Mouse (Mus musculus) midbrain, embryonic 14.5 days (tissue): ENCODE data around the gene Dennd4b. TPM values are rescaled to one million over a fixed set of nuclear protein-coding genes. Genes with fewer than 3 reads are reported as not detected.

Experiments
- ATAC-seq: fragments of 200-750 bp; cut with Nextera tagmentation; 2 replicates; pipeline ENCODE4 v1.8.0; 2017; ENCODE audit warnings: moderate number of reproducible peaks, moderate library complexity; ENCODE audit not compliant: low FRiP score, low TSS enrichment
- DNase-seq: peaks from one replicate; pipeline ENCODE4 v3.0.0-alpha.2; 2015
- H3K27ac ChIP-seq: fragments of 300-500 bp; sonication (generic); replicated peaks from 2 replicates; pipeline ENCODE4 v1.5.1; 2014; ENCODE audit warnings: mild to moderate bottlenecking, low read depth, low read length, moderate library complexity
- H3K27me3 ChIP-seq: fragments of 300-500 bp; sonication (generic); 2 replicates; pipeline ENCODE4 v1.6.1; 2014; ENCODE audit warnings: low read length, control low read depth, mixed read lengths; ENCODE audit not compliant: control insufficient read depth, insufficient read depth
- H3K36me3 ChIP-seq: fragments of 300-500 bp; sonication (generic); 2 replicates; pipeline ENCODE4 v1.6.1; 2014; ENCODE audit warnings: low read length, control low read depth; ENCODE audit not compliant: control insufficient read depth, insufficient read depth
- H3K4me1 ChIP-seq: fragments of 300-500 bp; sonication (generic); 2 replicates; pipeline ENCODE4 v1.6.1; 2014; ENCODE audit warnings: mild to moderate bottlenecking, antibody characterized with exemption, low read length, control low read depth; ENCODE audit not compliant: control insufficient read depth, insufficient read depth
- H3K4me2 ChIP-seq: fragments of 300-500 bp; sonication (generic); 2 replicates; pipeline ENCODE4 v1.6.1; 2014; ENCODE audit warnings: mild to moderate bottlenecking, low read length, moderate library complexity
- H3K4me3 ChIP-seq: fragments of 300-500 bp; sonication (generic); replicated peaks from 2 replicates; pipeline ENCODE4 v1.5.1; 2014; ENCODE audit warnings: low read depth, low read length
- H3K9ac ChIP-seq: fragments of 300-500 bp; sonication (generic); replicated peaks from 2 replicates; pipeline ENCODE4 v1.6.1; 2014; ENCODE audit warnings: mild to moderate bottlenecking, low read length, moderate library complexity
- H3K9me3 ChIP-seq: fragments of 300-500 bp; sonication (generic); 2 replicates; pipeline ENCODE4 v1.6.1; 2016; ENCODE audit warnings: low read length, control low read depth, mixed read lengths; ENCODE audit not compliant: control insufficient read depth
- WGBS: fragments of 180-500 bp; shearing (Covaris S2); extraction: QIAGEN DNeasy Blood & Tissue Kit; methylation state at CpG from one replicate; pipeline ENCODE4 v1.1.7; 2014; 5-methylcytosine and 5-hydroxymethylcytosine counted together
- polyA plus RNA-seq: library from polyadenylated mRNA; unstranded; fragments of >200 nt; fragmentation: Nextera tagmentation; extraction: Ambion mirVana; gene quantifications from 2 replicates; pipeline ENCODE4 v1.2.1, GENCODE M21; 2014

Dennd4b gene
- polyA plus RNA-seq, 1 experiment from 2014 or later, result 7.3 TPM

DNA sequence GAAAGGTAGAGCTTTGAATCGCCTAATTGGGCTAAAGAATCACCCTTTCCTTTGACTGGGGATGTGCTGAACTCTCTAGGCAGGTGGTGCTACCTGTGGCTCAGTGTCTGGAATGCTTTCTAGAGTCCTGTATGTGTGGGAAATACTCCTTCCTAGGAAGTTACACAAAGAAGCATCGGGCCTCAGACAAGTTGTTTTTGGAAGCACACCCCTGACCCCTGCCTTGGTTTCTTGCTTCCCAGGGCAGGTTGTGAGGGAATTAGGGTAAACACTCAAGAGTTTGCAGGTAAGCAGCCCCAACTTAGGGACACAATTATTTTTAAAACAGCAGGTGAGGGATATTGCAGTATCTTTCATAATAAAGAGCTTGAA is 9.8 kb upstream of the Dennd4b start:
- no peak for ATAC-seq
- H3K27ac ChIP-seq, result no peak overlapping the region
- H3K4me2 ChIP-seq, result peak overlapping the region; percentile 64
- peak overlapping the region; percentile 92 for H3K4me3 ChIP-seq
- H3K36me3 ChIP-seq, result peaks cover 45% of the 10 kb centered on the region
- no peaks in the 10 kb centered on the region for H3K9me3 ChIP-seq
- DNase-seq, result no peak
- WGBS, result 29% methylated on average over 2 of the region's 2 CpGs
- H3K27me3 ChIP-seq, result no peaks in the 10 kb centered on the region
- peaks cover 8% of the 10 kb centered on the region for H3K4me1 ChIP-seq
- H3K9ac ChIP-seq, result peak overlapping the region; percentile 90

DNA sequence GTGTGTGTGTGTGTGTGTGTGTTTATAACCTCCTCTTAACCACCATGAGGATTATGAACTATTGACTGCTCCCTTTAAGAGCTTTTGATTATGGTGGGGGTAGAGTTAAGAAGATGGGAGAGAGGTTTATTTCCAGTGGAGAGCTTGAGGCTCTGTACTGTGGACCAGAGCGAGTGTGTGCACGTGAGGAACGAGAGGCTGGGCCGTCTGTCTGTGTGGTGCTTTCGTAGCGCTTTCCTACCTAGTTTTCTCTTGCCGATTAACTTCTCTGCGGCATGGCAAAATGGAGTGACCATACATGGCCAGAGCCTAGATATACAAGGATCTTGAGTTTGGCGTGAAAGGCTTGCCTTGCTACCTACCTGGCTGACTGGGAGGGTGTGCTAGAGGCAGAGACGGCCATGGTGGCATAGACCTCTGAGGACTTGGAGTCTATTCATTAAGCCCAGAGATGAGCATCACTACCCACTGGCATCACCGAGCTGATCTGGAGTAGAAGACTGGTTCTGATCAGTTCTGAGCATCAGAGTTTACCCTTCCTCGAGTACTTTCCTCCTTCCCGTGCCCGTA is 9.1 kb upstream of the Dennd4b start:
- Histone ChIP-seq H3K9me3 (no peaks in the 10 kb centered on the region), H3K9ac (no peak overlapping the region), H3K4me2 (peak overlapping the region; percentile 64), H3K4me3 (no peak overlapping the region; the same call in none of the 2 replicates), H3K4me1 (peaks cover 8% of the 10 kb centered on the region), H3K27me3 (no peaks in the 10 kb centered on the region), H3K36me3 (peaks cover 48% of the 10 kb centered on the region), H3K27ac (no peak overlapping the region)
- 95% methylated on average over 14 of the region's 14 CpGs for WGBS
- ATAC-seq (no peak), DNase-seq (no peak)

DNA sequence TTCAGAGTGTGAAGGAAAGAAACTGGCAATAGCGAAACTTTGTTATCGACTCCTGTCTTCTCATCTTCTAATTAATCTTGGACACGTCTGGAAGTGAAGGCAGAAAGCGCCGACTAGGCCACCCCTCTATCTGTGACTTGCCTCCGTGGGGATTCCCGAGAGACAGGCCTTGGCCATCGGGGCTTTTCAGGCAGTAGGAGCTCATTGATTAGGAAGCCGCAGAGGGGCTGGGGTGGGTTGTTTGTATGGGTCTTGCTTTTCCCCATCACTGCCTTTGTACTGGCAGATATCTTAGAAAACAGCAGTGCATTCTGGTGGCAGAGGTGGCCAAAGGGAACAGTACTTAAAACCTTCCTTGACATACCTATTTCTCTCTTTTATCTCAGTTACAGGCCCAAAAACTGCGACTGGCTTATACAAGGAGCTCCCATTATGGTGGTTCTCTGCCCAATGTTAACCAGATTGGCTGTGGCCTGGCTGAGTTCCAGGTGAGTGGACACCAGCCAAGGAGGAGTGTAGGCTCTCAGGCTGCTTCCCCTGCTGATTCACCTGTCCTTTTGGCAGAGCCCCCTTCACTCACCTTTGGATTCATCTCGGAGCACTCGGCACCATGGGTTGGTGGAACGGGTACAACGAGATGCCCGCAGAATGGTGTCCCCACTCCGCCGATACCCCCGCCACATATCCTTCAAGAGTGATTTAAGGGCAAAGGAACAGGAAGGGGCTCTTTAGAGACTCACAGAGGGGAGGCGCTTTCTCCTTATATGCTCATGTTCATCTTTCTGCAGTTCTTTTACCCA is 8.1 kb upstream of the Dennd4b start:
- peaks cover 52% of the 10 kb centered on the region for H3K36me3 ChIP-seq
- no peak for ATAC-seq
- WGBS, result 93% methylated on average over 19 of the region's 19 CpGs

DNA sequence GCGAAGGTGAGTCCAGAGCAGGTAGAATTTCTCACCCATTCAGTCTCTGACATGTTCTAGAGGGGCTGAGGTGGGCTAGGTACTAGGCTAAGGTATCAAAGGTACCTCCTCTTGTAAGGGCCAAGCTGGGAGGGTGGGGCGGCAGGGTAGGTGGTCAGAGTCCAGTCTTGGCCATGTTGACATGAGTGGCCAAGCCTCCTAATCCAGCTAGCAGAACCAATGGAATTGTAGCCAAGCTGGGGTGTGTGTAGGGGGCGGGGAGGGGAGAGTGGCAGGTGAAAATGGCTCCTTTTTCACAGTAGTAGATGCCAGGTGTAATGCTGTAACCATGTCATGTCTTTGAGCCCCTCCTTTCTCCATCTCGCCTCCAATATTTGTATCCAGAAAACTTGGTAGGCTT is 6.5 kb upstream of the Dennd4b start:
- DNase-seq (no peak), ATAC-seq (no peak)
- no peak overlapping the region for H3K4me2 ChIP-seq
- no peak overlapping the region for H3K27ac ChIP-seq
- no peaks in the 10 kb centered on the region for H3K9me3 ChIP-seq
- H3K36me3 ChIP-seq, result peaks cover 68% of the 10 kb centered on the region
- H3K4me1 ChIP-seq, result peaks cover 8% of the 10 kb centered on the region
- H3K4me3 ChIP-seq, result no peak overlapping the region
- 93% methylated on average over 4 of the region's 4 CpGs for WGBS
- H3K9ac ChIP-seq, result no peak overlapping the region
- no peaks in the 10 kb centered on the region for H3K27me3 ChIP-seq

More for the DNA sequence above, 8.1 kb upstream of the Dennd4b start:
- Histone ChIP-seq H3K4me3 (no peak overlapping the region), H3K9me3 (no peaks in the 10 kb centered on the region), H3K27me3 (no peaks in the 10 kb centered on the region), H3K27ac (no peak overlapping the region), H3K9ac (no peak overlapping the region), H3K4me1 (peaks cover 8% of the 10 kb centered on the region), H3K4me2 (no peak overlapping the region)
- DNase-seq, result no peak

DNA sequence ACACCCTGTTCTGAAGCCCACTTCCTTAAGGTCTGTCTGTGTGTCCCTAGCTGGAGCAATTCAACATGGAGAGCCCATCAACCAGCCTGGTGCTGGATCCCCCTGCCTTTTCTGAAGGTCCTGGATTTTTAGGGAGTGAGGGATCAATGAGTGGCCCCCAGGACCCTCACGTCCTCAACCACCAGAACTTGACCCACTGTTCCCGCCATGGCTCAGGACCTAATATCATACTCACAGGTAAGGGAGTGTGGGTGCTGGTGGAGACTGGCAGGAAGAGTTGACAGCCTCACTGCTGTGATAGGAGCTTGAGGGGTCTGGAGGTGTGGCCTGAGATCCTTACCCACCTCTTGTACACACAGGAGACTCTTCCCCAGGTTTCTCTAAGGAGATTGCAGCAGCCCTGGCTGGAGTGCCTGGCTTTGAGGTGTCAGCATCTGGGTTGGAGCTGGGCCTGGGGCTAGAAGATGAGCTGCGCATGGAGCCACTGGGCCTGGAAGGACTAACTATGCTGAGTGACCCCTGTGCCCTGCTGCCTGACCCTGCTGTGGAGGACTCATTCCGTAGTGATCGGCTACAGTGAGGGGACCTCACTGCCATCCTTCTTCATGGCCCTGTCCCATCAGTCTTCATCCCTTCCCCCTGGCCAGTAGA is 1.7 kb upstream of the Dennd4b start:
- Histone ChIP-seq H3K36me3 (peaks cover 58% of the 10 kb centered on the region), H3K27me3 (no peaks in the 10 kb centered on the region), H3K9me3 (no peaks in the 10 kb centered on the region), H3K9ac (no peak overlapping the region), H3K4me1 (peaks cover 9% of the 10 kb centered on the region), H3K4me3 (no peak overlapping the region), H3K4me2 (no peak overlapping the region), H3K27ac (no peak overlapping the region)
- ATAC-seq, result no peak
- DNase-seq, result no peak
- WGBS, result 96% methylated on average over 5 of the region's 5 CpGs

DNA sequence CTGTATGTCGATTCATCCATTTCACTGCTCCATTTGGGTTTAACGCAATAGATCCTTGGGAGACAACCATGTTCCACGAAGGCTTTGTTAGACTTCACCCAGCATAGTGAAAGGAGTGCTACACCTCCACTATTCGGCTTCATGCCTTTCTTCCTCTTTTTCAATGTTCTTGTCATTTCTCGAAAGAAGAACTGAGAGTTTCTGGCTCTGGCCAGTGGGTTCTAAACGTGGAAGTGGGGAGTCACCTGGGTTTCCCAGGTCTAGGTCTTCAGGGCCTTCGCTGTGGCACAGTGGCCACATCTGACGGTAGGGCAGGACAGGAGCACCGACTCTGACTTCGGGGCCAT is 325 bp upstream of the Dennd4b start:
- H3K9me3 ChIP-seq, result no peaks in the 10 kb centered on the region
- 36% methylated on average over 10 of the region's 10 CpGs for WGBS
- H3K4me3 ChIP-seq, result peak overlapping the region; percentile 88
- peak overlapping the region; percentile 96 for H3K9ac ChIP-seq
- H3K4me1 ChIP-seq, result peaks cover 9% of the 10 kb centered on the region
- DNase-seq, result no peak
- no peak for ATAC-seq
- no peaks in the 10 kb centered on the region for H3K27me3 ChIP-seq
- H3K4me2 ChIP-seq, result peak overlapping the region; percentile 93
- peak overlapping the region; percentile 94 for H3K27ac ChIP-seq
- H3K36me3 ChIP-seq, result peaks cover 46% of the 10 kb centered on the region

DNA sequence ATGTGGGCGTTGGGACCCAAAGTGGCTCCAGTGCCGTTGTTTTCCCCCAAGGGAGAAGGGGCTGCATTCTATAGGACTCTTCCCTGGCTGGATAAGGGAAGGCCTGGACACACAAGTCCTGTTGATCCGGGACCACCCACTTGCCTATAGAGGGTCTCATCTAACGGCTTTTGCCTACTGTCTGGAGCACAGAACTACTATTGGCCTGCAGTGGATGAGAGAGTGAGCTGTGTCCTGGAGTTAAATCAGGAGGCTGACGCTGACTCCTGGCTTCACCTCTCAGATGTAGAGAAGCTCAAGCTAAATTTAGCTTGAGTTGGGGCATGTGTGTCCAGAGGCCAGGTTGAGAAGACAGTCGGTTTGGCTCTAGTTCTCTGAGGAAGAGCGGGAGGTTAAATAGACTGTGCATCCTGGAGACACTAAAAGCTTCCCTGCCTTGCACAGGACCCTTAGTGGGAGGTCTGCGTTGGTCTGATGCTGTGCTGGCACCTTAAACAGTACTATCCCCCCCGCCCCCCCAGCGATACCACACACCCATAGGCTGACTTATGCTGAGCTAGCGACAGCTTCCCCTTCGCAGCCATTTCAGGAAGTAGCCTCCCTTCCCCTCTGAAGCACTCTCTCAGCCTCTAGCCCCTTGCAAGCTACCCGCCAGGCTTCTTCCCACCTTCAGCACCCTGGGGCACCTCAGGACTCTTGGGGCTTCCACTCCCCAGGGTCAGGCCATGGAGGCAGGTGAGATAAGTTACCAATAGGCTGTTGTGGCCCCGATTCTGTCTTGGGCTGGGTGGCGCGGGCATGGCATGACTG is 1.2 kb downstream of the Dennd4b start:
- Histone ChIP-seq H3K4me2 (peak overlapping the region; percentile 93), H3K4me1 (peaks cover 9% of the 10 kb centered on the region), H3K9me3 (no peaks in the 10 kb centered on the region), H3K36me3 (peaks cover 39% of the 10 kb centered on the region), H3K27ac (peak overlapping the region; percentile 94), H3K27me3 (no peaks in the 10 kb centered on the region), H3K9ac (peak overlapping the region; percentile 96), H3K4me3 (peak overlapping the region; percentile 88)
- ATAC-seq (peak; percentile 48; the same call in 1 of the 2 replicates), DNase-seq (no peak)
- 22% methylated on average over 16 of the region's 16 CpGs for WGBS

DNA sequence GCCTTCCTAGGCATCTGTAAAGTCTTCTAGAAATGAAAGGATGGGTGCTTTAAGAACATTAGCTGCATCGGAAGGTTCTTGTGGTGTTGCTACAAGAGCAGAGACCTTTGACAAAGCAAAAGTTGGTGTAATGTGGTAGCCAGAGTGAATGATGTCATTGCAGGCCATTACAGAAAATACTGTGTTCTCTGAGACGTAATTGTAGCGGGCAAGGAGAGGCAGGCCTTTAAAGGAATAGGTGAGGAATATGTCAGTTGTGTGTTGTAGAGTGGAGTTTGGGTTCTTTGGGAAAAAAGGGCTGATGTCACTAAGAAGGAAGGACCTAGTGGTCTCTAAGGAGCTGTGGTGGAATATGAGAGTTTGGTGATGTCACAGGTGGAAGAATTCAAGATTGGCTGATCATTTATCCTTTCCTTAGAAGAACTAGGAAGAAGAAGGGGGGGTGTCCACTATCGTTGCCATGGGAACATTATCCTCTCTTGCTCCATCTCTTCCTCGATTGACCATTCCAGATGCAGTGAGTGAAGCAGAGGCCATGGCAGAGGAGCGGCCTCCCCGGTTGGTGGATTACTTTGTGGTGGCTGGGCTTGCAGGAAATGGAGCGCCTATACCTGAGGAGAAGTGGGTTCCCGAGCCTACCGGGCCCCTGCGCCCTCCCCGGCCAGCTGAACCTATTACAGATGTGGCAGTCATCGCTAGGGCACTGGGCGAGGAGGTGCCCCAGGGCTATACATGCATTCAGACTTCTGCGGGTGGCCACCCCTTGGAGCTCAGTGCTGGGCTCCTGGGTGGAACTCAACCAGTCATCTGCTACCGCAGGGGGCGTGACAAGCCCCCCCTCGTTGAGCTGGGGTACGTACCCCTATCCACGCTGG is 2.2 kb downstream of the Dennd4b start:
- H3K4me1 ChIP-seq, result peaks cover 9% of the 10 kb centered on the region
- DNase-seq (no peak), ATAC-seq (no peak)
- 91% methylated on average over 20 of the region's 20 CpGs for WGBS
- no peaks in the 10 kb centered on the region for H3K27me3 ChIP-seq
- H3K36me3 ChIP-seq, result peaks cover 35% of the 10 kb centered on the region
- no peaks in the 10 kb centered on the region for H3K9me3 ChIP-seq
- H3K9ac ChIP-seq, result no peak overlapping the region; the same call in 1 of the 2 replicates
- H3K27ac ChIP-seq, result no peak overlapping the region
- H3K4me3 ChIP-seq, result 0 out of 2 replicates have a peak overlapping the region, but pooled peaks have one; percentile 88
- peak overlapping the region; percentile 93; the same call in 1 of the 2 replicates for H3K4me2 ChIP-seq
